Mouse (Mus musculus) olfactory bulb, adult 2 months (tissue): ENCODE measurements around the gene Efcab3. TPM values are rescaled to one million over a fixed set of nuclear protein-coding genes. Genes with fewer than 3 reads are reported as not detected.
"Not testable (repeated sequence)": the region's sequence is repeated elsewhere in the genome, so short reads cannot be mapped to it uniquely, and the experiment has no call there.

Experiments used
- H3K27ac ChIP-seq: fragments of 200-500 bp; 2 replicates; pipeline ENCODE4 v1.5.1; 2012; ENCODE audit warnings: low read depth, low read length; ENCODE audit not compliant: insufficient read depth
- H3K4me1 ChIP-seq: fragments of 200-500 bp; 2 replicates; pipeline ENCODE4 v1.6.1; 2012; ENCODE audit warnings: low read length; ENCODE audit not compliant: control insufficient read depth, insufficient read depth
- H3K4me3 ChIP-seq: fragments of 200-500 bp; 2 replicates; pipeline ENCODE4 v1.5.1; 2012; ENCODE audit warnings: mild to moderate bottlenecking, low read depth, low read length, moderate library complexity; ENCODE audit not compliant: insufficient read depth
- CTCF ChIP-seq: fragments of 200-500 bp; IDR thresholded peaks from 2 replicates; pipeline ENCODE4 v1.5.1; 2012; ENCODE audit warnings: low read depth, mild to moderate bottlenecking, low read length, moderate library complexity; ENCODE audit not compliant: insufficient read depth
- POLR2A ChIP-seq: fragments of 200-500 bp; IDR thresholded peaks from 2 replicates; pipeline ENCODE4 v1.6.1; 2012; ENCODE audit warnings: mild to moderate bottlenecking, low read depth, low read length, moderate library complexity; ENCODE audit not compliant: insufficient read depth
- WGBS: fragments of 180-500 bp; shearing (Covaris S2); methylation state at CpG from one replicate; pipeline ENCODE4 v1.1.7; 2018; 5-methylcytosine and 5-hydroxymethylcytosine counted together
- polyA plus RNA-seq: library from polyadenylated mRNA; stranded (reverse); fragments of >200 nt; gene quantifications from 2 replicates; pipeline ENCODE4 v1.2.4, GENCODE M21; 2012; ENCODE audit warnings: low replicate concordance; ENCODE audit not compliant: missing spikeins, insufficient read depth, insufficient read length

Gene Efcab3
- not detected in 2 replicates for polyA plus RNA-seq

DNA sequence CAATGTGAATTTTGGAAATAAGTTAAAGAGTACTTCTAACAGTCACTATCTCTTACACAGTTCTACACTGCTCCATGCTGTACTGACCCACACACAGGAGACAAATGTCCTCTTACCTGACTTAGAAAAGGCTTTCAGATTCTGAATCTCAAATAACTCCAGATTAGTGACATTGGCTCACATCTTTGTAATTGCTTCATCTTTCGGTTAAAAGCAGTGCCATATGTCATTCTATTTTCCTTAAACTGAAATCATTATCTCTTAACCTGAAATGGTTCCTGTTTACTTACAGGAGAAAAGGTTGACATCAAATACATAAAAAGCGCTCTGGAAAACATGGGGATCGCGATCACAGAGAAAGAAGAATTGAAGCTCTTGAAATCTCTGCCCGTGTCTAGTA lies at the start of gene Efcab3:
TSS of gene Efcab3 (plus strand) at position 301 of the 400 bp plus-strand sequence.
- no peak for TF ChIP-seq POLR2A
- no peak for TF ChIP-seq CTCF
- 84% methylated on average over 5 of the region's 5 CpGs for WGBS
- H3K4me1 ChIP-seq, result no peaks in the 10 kb centered on the region
- no peak within 1 kb of the TSS for H3K27ac ChIP-seq
- H3K4me3 ChIP-seq, result no peak within 1 kb of the TSS

DNA sequence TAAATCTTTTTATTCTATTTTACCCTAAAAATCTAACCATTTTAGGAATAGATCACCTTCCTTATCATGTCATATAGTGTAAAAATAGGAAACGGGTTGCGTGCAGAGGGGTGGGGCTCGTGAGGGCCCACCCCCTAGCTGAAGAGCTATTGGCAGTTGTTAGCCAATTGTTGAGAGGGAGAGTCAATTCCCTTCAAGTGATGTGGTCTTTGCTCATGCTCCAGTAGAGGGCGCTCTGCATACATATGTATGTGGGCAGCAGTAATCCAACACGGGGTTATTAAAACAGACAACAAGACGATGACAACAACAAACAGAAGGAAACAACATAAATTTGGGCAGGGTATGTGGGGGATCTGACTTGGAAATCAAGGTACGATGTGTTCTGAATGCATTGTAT lies 42.3 kb upstream of the Efcab3 start:
- no peak overlapping the region for H3K4me3 ChIP-seq
- no peak overlapping the region for H3K27ac ChIP-seq
- 78% methylated on average over 7 of the region's 7 CpGs for WGBS
- no peak for TF ChIP-seq CTCF
- TF ChIP-seq POLR2A, result no peak
- H3K4me1 ChIP-seq, result no peaks in the 10 kb centered on the region

DNA sequence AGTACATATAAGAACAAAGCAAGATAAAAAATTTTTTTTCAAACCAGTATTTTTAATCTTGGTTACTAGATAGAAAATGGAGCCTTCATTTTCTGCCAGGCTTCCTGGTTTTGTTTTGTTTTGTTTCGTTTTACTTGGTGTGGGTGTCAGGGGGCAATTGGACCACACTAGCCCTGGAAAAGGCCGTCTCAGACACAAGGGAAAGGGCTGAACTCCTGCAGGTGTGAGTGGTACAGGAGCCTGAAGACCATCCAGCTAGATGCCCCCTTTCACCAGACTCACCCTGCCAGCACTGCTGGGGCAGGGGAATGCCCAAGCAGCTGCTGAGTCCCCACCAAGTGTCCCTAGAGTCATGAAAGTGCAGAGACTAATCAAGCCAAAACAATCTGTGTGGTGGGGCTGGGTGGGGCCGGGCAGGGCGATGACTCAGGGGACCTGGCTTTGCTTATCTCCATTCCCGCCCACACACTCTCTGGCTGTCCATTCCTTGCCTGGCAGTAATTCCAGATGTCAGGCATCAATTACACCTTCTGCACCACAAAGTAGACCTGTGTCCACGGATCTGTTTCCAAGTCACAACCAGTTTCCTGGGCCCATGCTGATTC lies 34.5 kb upstream of the Efcab3 start:
- no peak overlapping the region for H3K4me3 ChIP-seq
- H3K4me1 ChIP-seq, result no peaks in the 10 kb centered on the region
- WGBS, result 77% methylated on average over 6 of the region's 6 CpGs
- TF ChIP-seq POLR2A (no peak), CTCF (no peak)
- no peak overlapping the region for H3K27ac ChIP-seq

DNA sequence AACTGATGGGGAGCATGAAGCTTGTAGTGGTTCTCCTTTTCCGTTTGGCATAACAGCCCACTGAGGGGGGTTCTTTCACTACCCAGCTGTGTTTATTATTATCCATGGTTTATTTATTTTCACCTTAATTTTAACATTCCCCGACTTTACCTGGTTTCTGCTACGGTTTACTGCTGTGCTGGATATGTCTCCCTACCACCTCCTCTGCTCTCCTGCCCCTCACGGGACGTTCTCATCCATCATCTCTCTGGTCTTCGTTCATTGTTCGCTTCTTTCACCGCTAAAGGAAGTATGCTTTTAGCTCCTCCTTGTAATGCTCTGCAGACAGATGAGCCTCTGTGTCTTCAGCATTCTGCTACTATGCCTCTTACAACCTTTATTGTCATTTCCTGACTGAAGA lies 33.9 kb upstream of the Efcab3 start:
- 86% methylated on average over 8 of the region's 8 CpGs for WGBS
- Histone ChIP-seq H3K4me3 (no peak overlapping the region), H3K27ac (no peak overlapping the region), H3K4me1 (no peaks in the 10 kb centered on the region)
- TF ChIP-seq POLR2A (no peak), CTCF (no peak)

DNA sequence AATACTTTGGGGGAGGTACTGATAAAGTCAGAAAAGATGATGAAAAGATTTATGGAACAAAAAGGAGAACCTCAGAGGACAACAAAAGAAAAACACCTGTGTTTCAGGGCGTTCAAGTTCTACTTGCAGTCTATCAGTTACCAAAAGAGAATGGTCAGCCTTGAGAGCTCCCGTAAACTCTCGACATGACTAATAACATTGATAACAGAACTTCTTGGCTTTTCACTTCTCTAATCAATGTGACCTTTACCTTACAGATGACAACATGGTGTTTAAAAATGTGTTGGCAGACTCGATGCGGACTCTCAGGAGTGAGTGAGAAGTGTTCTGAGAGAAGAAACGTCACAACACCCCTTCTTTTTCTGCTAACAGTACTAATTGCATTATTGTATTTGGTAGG lies 33.2 kb upstream of the Efcab3 start:
- WGBS, result 87% methylated on average over 6 of the region's 6 CpGs
- H3K27ac ChIP-seq, result no peak overlapping the region
- TF ChIP-seq POLR2A (no peak), CTCF (no peak)
- no peak overlapping the region for H3K4me3 ChIP-seq
- no peaks in the 10 kb centered on the region for H3K4me1 ChIP-seq

DNA sequence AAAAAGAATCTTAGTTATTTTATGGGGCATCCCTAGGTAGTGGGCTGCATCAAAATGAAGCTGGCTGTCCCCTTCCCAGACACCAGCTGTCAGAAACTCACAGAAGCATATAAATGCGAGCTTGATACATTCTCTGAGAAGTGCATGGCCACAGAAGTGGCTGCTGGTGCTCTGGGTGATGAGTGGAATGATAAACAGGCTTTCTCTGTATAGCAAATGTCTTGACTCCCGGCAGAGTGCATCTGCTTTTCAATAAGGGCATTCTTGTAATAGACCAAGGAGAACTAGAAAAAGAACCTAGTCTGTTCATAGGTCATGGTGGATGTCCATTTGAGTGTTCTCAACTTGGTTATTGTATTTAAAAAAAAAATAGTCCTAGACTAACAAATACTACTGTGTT lies 32.3 kb upstream of the Efcab3 start:
- 39% methylated on average over 2 of the region's 2 CpGs for WGBS
- no peak overlapping the region for H3K4me3 ChIP-seq
- H3K4me1 ChIP-seq, result no peaks in the 10 kb centered on the region
- TF ChIP-seq CTCF, result no peak
- no peak for TF ChIP-seq POLR2A
- H3K27ac ChIP-seq, result no peak overlapping the region

DNA sequence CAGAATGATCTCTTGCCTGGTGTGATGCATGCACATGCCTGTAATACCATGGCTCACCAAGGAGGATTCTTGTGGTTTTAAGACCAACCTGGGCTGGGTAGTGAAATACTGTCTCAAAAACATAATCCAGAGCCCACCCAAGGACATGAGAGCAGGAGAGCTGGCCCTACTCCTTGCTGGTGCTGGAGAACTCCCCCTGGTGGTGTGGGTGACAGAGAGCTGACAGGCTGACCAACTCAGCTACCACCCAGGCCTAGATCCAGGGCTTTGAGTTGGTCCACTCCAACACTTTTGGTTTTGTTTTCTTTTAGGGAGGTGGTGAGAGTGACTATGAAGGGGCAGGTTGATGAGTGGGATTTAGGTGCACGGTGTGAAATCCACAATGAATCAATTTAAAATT lies 28.3 kb upstream of the Efcab3 start:
- no peak overlapping the region for H3K4me3 ChIP-seq
- 94% methylated on average over 1 of the region's 1 CpGs for WGBS
- H3K27ac ChIP-seq, result no peak overlapping the region
- no peak for TF ChIP-seq POLR2A
- no peak for TF ChIP-seq CTCF
- no peaks in the 10 kb centered on the region for H3K4me1 ChIP-seq

DNA sequence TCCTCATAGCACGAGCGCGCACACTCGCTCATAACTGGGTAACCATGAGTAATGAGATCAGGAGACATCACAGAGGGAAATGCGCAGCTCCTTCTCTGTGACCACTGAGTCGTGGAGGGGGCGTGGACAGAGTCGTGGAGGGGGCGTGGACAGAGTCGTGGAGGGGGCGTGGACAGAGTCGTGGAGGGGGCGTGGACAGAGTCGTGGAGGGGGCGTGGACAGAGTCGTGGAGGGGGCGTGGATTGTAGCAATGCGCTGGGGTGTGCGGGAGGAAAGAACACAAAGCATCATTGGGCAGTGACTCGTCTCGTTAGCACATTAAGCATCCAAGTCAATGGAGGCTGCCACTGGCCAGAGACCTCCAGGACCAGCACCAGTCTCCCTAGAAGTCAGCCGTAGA lies 49.1 kb downstream of the Efcab3 start:
- H3K4me1 ChIP-seq, H3K4me3 ChIP-seq, H3K27ac ChIP-seq: not testable (repeated sequence)
- 62% methylated on average over 22 of the region's 22 CpGs for WGBS

DNA sequence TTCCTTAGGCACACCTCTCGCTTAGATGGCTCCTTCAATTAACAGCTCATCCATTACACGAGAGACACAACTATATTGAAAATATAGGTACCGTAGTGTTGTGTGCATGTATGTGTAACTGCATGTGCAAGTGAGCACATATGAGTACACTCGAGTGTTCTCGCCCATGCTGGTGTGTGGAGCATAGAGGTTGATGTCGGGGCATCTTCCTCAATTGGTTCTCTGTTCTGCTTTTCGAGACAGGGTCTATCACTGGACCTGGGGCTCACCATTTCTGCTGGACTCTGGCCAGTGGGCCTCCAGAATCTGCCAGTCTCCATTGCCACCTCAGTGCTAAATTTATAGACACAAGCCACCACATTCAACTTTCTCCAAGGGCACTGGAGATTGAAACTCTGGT lies 54.4 kb downstream of the Efcab3 start:
- Histone ChIP-seq H3K27ac (no peak overlapping the region), H3K4me3 (no peak overlapping the region), H3K4me1 (no peaks in the 10 kb centered on the region)
- TF ChIP-seq CTCF (no peak), POLR2A (no peak)
- WGBS, result 90% methylated on average over 7 of the region's 7 CpGs

DNA sequence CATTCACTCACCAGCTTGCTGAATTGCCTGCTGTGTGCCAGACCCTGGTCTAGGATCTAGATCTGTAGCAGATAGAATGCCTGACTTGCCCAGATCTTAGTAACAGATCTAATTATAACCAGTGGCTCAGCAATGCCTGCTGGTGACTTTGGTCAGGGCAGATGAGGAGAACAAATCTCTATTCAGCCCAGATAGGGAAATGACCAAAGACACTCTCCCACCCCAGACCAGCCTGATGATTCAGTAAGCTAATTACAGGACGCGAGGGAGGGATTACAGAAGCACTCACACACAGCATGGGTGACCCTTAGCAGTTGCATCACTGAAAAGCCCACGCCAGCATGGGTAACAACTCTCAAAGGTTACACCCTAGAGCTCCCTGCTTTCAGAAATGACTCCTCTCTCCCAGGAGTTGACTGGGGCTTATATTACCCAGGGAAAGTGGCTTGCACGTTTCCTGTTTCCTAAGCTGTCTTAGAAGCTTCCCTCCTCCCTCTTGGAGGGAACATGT lies 57.2 kb downstream of the Efcab3 start:
- no peak overlapping the region for H3K27ac ChIP-seq
- no peak overlapping the region for H3K4me3 ChIP-seq
- 18% methylated on average over 4 of the region's 4 CpGs for WGBS
- H3K4me1 ChIP-seq, result no peaks in the 10 kb centered on the region
- TF ChIP-seq POLR2A, result no peak
- no peak for TF ChIP-seq CTCF

DNA sequence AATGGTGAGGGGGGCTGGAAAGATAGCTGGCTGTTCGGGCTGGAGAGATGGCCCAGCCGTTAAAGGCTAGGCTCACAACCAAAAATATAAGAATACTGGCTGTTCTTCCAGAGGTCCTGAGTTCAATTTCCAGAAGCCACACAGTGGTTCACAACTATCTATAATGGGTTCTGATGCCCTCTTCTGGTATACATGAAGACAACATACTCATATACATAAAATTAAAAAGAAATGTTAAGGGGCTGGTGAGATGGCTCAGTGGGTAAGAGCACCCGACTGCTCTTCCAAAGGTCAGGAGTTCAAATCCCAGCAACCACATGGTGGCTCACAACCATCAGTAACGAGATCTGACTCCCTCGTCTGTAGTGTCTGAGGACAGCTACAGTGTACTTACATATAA lies 58.4 kb downstream of the Efcab3 start:
- not testable (repeated sequence) for H3K4me1 ChIP-seq, H3K27ac ChIP-seq, H3K4me3 ChIP-seq
- WGBS, result 75% methylated on average over 5 of the region's 5 CpGs
